Mouse (Mus musculus): ENCODE data around the gene Crispld2.

Crispld2 gene

GRCm38 (mm10) chr8:120049949-120050348 lies 57.7 kb downstream of the Crispld2 start:
- in situ Hi-C loops (cut with MboI; ENCODE audit: low pct_unique_long_range_greater_than_20kb in 1 of 2, low sequenced_read_pairs in 2 of 2, unreplicated experiment in 1 of 2) = no loop called here

GRCm38 (mm10) chr8:120050376-120050775 lies 58.1 kb downstream of the Crispld2 start:
- in situ Hi-C loops (cut with MboI; ENCODE audit: low pct_unique_long_range_greater_than_20kb in 1 of 2, low sequenced_read_pairs in 2 of 2, unreplicated experiment in 1 of 2) = no loop called here

GRCm38 (mm10) chr8:120051006-120051405 lies 58.8 kb downstream of the Crispld2 start:
- in situ Hi-C loops (cut with MboI; ENCODE audit: low pct_unique_long_range_greater_than_20kb in 1 of 2, low sequenced_read_pairs in 2 of 2, unreplicated experiment in 1 of 2) = no loop called here

GRCm38 (mm10) chr8:120051908-120052307 lies 59.7 kb downstream of the Crispld2 start:
- in situ Hi-C loops (cut with MboI; ENCODE audit: low pct_unique_long_range_greater_than_20kb in 1 of 2, low sequenced_read_pairs in 2 of 2, unreplicated experiment in 1 of 2) = no loop called here

GRCm38 (mm10) chr8:120052318-120052717 lies 60.1 kb downstream of the Crispld2 start:
- in situ Hi-C loops (cut with MboI; ENCODE audit: low pct_unique_long_range_greater_than_20kb in 1 of 2, low sequenced_read_pairs in 2 of 2, unreplicated experiment in 1 of 2) = no loop called here

GRCm38 (mm10) chr8:120054833-120055232 lies 62.6 kb downstream of the Crispld2 start:
- in situ Hi-C loops (cut with MboI; ENCODE audit: low pct_unique_long_range_greater_than_20kb in 1 of 2, low sequenced_read_pairs in 2 of 2, unreplicated experiment in 1 of 2) = no loop called here

GRCm38 (mm10) chr8:120057078-120057477 lies 64.8 kb downstream of the Crispld2 start:
- in situ Hi-C loops (cut with MboI; ENCODE audit: low pct_unique_long_range_greater_than_20kb in 1 of 2, low sequenced_read_pairs in 2 of 2, unreplicated experiment in 1 of 2) = no loop called here

- in situ Hi-C loops (cut with MboI; ENCODE audit: low pct_unique_long_range_greater_than_20kb in 1 of 2, low sequenced_read_pairs in 2 of 2, unreplicated experiment in 1 of 2) = no loop called here
These were observed 70.5 kb downstream of the Crispld2 start for GRCm38 (mm10) chr8:120062742-120063141.

GRCm38 (mm10) chr8:120063326-120063725 lies 71.1 kb downstream of the Crispld2 start:
- in situ Hi-C loops (cut with MboI; ENCODE audit: low pct_unique_long_range_greater_than_20kb in 1 of 2, low sequenced_read_pairs in 2 of 2, unreplicated experiment in 1 of 2) = no loop called here

GRCm38 (mm10) chr8:120065611-120066010 lies 73.4 kb downstream of the Crispld2 start:
- in situ Hi-C loops (cut with MboI; ENCODE audit: low pct_unique_long_range_greater_than_20kb in 1 of 2, low sequenced_read_pairs in 2 of 2, unreplicated experiment in 1 of 2) = no loop called here

GRCm38 (mm10) chr8:120066226-120066625 lies 74.0 kb downstream of the Crispld2 start:
- in situ Hi-C loops (cut with MboI; ENCODE audit: low pct_unique_long_range_greater_than_20kb in 1 of 2, low sequenced_read_pairs in 2 of 2, unreplicated experiment in 1 of 2) = no loop called here

GRCm38 (mm10) chr8:120067936-120068668 lies 75.9 kb downstream of the Crispld2 start:
- in situ Hi-C loops (cut with MboI; ENCODE audit: low pct_unique_long_range_greater_than_20kb in 1 of 2, low sequenced_read_pairs in 2 of 2, unreplicated experiment in 1 of 2) = no loop called here

GRCm38 (mm10) chr8:120071684-120072083 lies 79.4 kb downstream of the Crispld2 start:
- in situ Hi-C loops (cut with MboI; ENCODE audit: low pct_unique_long_range_greater_than_20kb in 1 of 2, low sequenced_read_pairs in 2 of 2, unreplicated experiment in 1 of 2) = loop anchor here (10.0 kb wide), 1 partner anchor 107 kb away; no protein-coding TSS in a partner anchor

- in situ Hi-C loops (cut with MboI; ENCODE audit: low pct_unique_long_range_greater_than_20kb in 1 of 2, low sequenced_read_pairs in 2 of 2, unreplicated experiment in 1 of 2) = loop anchor here (10.0 kb wide), 1 partner anchor 107 kb away; no protein-coding TSS in a partner anchor
These were observed 80.0 kb downstream of the Crispld2 start for GRCm38 (mm10) chr8:120072259-120072658.

- in situ Hi-C loops (cut with MboI; ENCODE audit: low pct_unique_long_range_greater_than_20kb in 1 of 2, low sequenced_read_pairs in 2 of 2, unreplicated experiment in 1 of 2) = loop anchor here (10.0 kb wide), 1 partner anchor 108 kb away; no protein-coding TSS in a partner anchor
These were observed 80.6 kb downstream of the Crispld2 start for GRCm38 (mm10) chr8:120072827-120073226.

GRCm38 (mm10) chr8:120074516-120074915 lies 82.3 kb downstream of the Crispld2 start:
- in situ Hi-C loops (cut with MboI; ENCODE audit: low pct_unique_long_range_greater_than_20kb in 1 of 2, low sequenced_read_pairs in 2 of 2, unreplicated experiment in 1 of 2) = loop anchor here (10.0 kb wide), 1 partner anchor 110 kb away; no protein-coding TSS in a partner anchor

GRCm38 (mm10) chr8:120075347-120075746 lies 83.1 kb downstream of the Crispld2 start:
- in situ Hi-C loops (cut with MboI; ENCODE audit: low pct_unique_long_range_greater_than_20kb in 1 of 2, low sequenced_read_pairs in 2 of 2, unreplicated experiment in 1 of 2) = loop anchor here (10.0 kb wide), 1 partner anchor 111 kb away; no protein-coding TSS in a partner anchor

- in situ Hi-C loops (cut with MboI; ENCODE audit: low pct_unique_long_range_greater_than_20kb in 1 of 2, low sequenced_read_pairs in 2 of 2, unreplicated experiment in 1 of 2) = loop anchor here (10.0 kb wide), 1 partner anchor 113 kb away; no protein-coding TSS in a partner anchor
These were observed 85.8 kb downstream of the Crispld2 start for GRCm38 (mm10) chr8:120078080-120078479.

- in situ Hi-C loops (cut with MboI; ENCODE audit: low pct_unique_long_range_greater_than_20kb in 1 of 2, low sequenced_read_pairs in 2 of 2, unreplicated experiment in 1 of 2) = loop anchor here (10.0 kb wide), 1 partner anchor 115 kb away; no protein-coding TSS in a partner anchor
These were observed 87.1 kb downstream of the Crispld2 start for GRCm38 (mm10) chr8:120079361-120079760.

GRCm38 (mm10) chr8:120083261-120083660 lies 91.0 kb downstream of the Crispld2 start:
- in situ Hi-C loops (cut with MboI; ENCODE audit: low pct_unique_long_range_greater_than_20kb in 1 of 2, low sequenced_read_pairs in 2 of 2, unreplicated experiment in 1 of 2) = no loop called here

Measured in mouse embryonic stem cell (cell line).